In the genomic region with DNA sequence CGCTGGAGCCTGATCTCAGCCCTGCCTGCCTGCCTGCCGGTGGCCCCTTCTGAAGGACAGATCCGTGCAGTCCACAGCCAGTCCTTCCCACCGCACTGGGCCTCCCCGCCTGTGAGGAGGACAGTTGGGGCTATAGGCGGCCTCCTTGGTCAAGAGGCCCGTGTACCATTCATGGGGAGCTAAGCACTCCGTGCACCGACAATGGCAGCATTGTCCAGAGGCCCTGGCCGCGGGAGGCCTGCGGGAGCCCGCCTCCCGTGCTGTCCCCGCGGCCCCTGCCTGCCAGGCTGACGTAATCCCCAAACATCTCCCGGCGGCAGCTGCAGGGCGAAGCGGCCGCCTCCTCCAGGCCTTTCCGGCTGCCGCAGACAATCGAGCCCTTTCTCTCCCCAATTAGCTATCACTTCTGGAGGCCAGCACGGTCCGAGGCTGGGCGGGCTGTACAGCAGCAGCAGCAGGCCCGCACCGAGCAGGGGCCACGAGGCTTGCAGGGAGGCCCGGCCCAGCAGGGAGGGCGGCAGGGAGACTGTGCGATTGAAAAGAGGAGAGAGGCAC, we compare ENCODE assay signal across 8 mouse cellular contexts. TPM values are rescaled to one million over a fixed set of nuclear protein-coding genes. Genes with fewer than 3 reads are reported as not detected.
A peak's percentile ranks its signal among the peaks of the same experiment; 100 is the strongest.
DNase-seq lines count a peak whose midpoint lies in the region; ATAC-seq and TF ChIP-seq lines count a peak whose summit lies in the region.

No protein-coding gene starts in this region.

- peak overlapping the region; percentile 31 for H3K4me2 ChIP-seq in forebrain, embryonic 11.5 days (ENCODE audit: low read depth, low read length, severe bottlenecking)
- peak overlapping the region; percentile 50 for H3K4me2 ChIP-seq in heart, embryonic 14.5 days (ENCODE audit: low read length)
- peak overlapping the region; percentile 25 for H3K4me2 ChIP-seq in liver, embryonic 14.5 days (ENCODE audit: low read depth)
- peak overlapping the region; percentile 29; the same call in 1 of the 2 replicates for H3K4me2 ChIP-seq in neural tube, embryonic 11.5 days (ENCODE audit: low read depth)

- peak; percentile 66 to 80 for DNase-seq in layer of hippocampus, adult 18-20 months (ENCODE audit: low spot score in 2 of 2)
- no peak for DNase-seq in layer of hippocampus, postnatal 25 days (ENCODE audit: extremely low spot score in 1 of 2, low spot score in 1 of 2)
- peak; percentile 95 for DNase-seq in forebrain, embryonic 11.5 days (ENCODE audit: low spot score)
- DNase-seq in kidney, postnatal 14 days, result peak; percentile 78
- DNase-seq in liver, embryonic 14.5 days (ENCODE audit: low read depth in 3 of 3, low spot score in 3 of 3), result no peak
- peak; percentile 92 for DNase-seq in neural tube, embryonic 11.5 days (ENCODE audit: low spot score)
- peak; percentile 70 to 71 for DNase-seq in urinary bladder, postnatal 4 days (ENCODE audit: low spot score in 2 of 2)

- peak overlapping the region; percentile 62 for H3K9ac ChIP-seq in forebrain, embryonic 11.5 days (ENCODE audit: low read length)
- peak overlapping the region; percentile 75 for H3K9ac ChIP-seq in heart, embryonic 14.5 days (ENCODE audit: low read length)
- H3K9ac ChIP-seq in liver, embryonic 14.5 days (replicated peaks), result peak overlapping the region; percentile 1
- H3K9ac ChIP-seq in neural tube, embryonic 11.5 days (ENCODE audit: low read length), result peak overlapping the region; percentile 69

- peak overlapping the region; percentile 100 for H3K27ac ChIP-seq in forebrain, embryonic 11.5 days (ENCODE audit: low read depth, low read length)
- H3K27ac ChIP-seq in heart, embryonic 14.5 days (replicated peaks in 1 of 2; ENCODE audit: control insufficient read depth in 1 of 2, insufficient read depth in 1 of 2, low read depth in 2 of 2, low read length in 2 of 2), result peak overlapping the region; percentile 90 to 94
- no peak overlapping the region for H3K27ac ChIP-seq in liver, embryonic 14.5 days
- peak overlapping the region; percentile 98 for H3K27ac ChIP-seq in neural tube, embryonic 11.5 days (ENCODE audit: low read depth, low read length)

- under 1% methylated on average over 34 of the region's 34 CpGs for whole genome bisulfite sequencing in forebrain, embryonic 11.5 days
- 2% methylated on average over 33 of the region's 34 CpGs for WGBS in heart, embryonic 14.5 days
- 4% methylated on average over 34 of the region's 34 CpGs for WGBS in liver, embryonic 14.5 days (ENCODE audit: insufficient replicate concordance)
- under 1% methylated on average over 34 of the region's 34 CpGs for WGBS in neural tube, embryonic 11.5 days

- H3K4me3 ChIP-seq in forebrain, embryonic 11.5 days (ENCODE audit: low read depth, low read length), result no peak overlapping the region
- peak overlapping the region; percentile 6 to 8; a peak in 2 of 4 replicates for H3K4me3 ChIP-seq in heart, embryonic 14.5 days (ENCODE audit: control insufficient read depth in 1 of 2, insufficient read depth in 1 of 2, low read depth in 1 of 2, low read length in 2 of 2)
- H3K4me3 ChIP-seq in liver, embryonic 14.5 days (ENCODE audit: insufficient read depth in 1 of 2, low read depth in 2 of 2, low read length in 2 of 2), result 0 out of 4 replicates have a peak overlapping the region, but pooled peaks of 1 of the 2 experiments have one; percentile 8
- H3K4me3 ChIP-seq in neural tube, embryonic 11.5 days (ENCODE audit: low read depth, low read length), result peak overlapping the region; percentile 16; the same call in 1 of the 2 replicates

- peaks cover 31% of the 10 kb centered on the region for H3K4me1 ChIP-seq in forebrain, embryonic 11.5 days (replicated peaks; ENCODE audit: control insufficient read depth, insufficient read depth, low read length)
- peaks cover 20 to 25% of the 10 kb centered on the region in 2 experiments for H3K4me1 ChIP-seq in heart, embryonic 14.5 days (ENCODE audit: control insufficient read depth in 2 of 2, insufficient read depth in 2 of 2, low read length in 2 of 2)
- peaks cover 0 to 2% of the 10 kb centered on the region in 2 experiments; a peak in 1 of 4 replicates for H3K4me1 ChIP-seq in liver, embryonic 14.5 days (replicated peaks; ENCODE audit: control insufficient read depth in 2 of 2, insufficient read depth in 2 of 2, low read length in 1 of 2)
- peaks cover 26% of the 10 kb centered on the region for H3K4me1 ChIP-seq in neural tube, embryonic 11.5 days (ENCODE audit: control insufficient read depth, insufficient read depth, low read length)

- H3K9me3 ChIP-seq in forebrain, embryonic 11.5 days (ENCODE audit: control insufficient read depth, low read length), result peaks cover 2% of the 10 kb centered on the region; the same call in 1 of the 2 replicates
- H3K9me3 ChIP-seq in heart, embryonic 14.5 days (ENCODE audit: control insufficient read depth, low read length), result 0 out of 2 replicates have a peak, but pooled peaks cover 4% of the 10 kb centered on the region
- no peaks in the 10 kb centered on the region for H3K9me3 ChIP-seq in liver, embryonic 14.5 days (ENCODE audit: control insufficient read depth, low read length)
- H3K9me3 ChIP-seq in neural tube, embryonic 11.5 days (ENCODE audit: control insufficient read depth, low read length), result no peaks in the 10 kb centered on the region

- TF ChIP-seq EP300 in liver, embryonic 14.5 days (IDR thresholded peaks at IDR 0.05; ENCODE audit: low read depth), result no peak

- H3K36me3 ChIP-seq in forebrain, embryonic 11.5 days (ENCODE audit: control insufficient read depth, insufficient read depth, low read length), result no peaks in the 10 kb centered on the region
- H3K36me3 ChIP-seq in heart, embryonic 14.5 days (ENCODE audit: control insufficient read depth, insufficient read depth, low read length), result no peaks in the 10 kb centered on the region
- no peaks in the 10 kb centered on the region for H3K36me3 ChIP-seq in liver, embryonic 14.5 days (replicated peaks; ENCODE audit: control insufficient read depth, insufficient read depth, low read depth)
- no peaks in the 10 kb centered on the region for H3K36me3 ChIP-seq in neural tube, embryonic 11.5 days (ENCODE audit: control insufficient read depth, insufficient read depth, low read length)

- H3K27me3 ChIP-seq in forebrain, embryonic 11.5 days (ENCODE audit: control insufficient read depth, insufficient read depth, low read length), result no peaks in the 10 kb centered on the region
- no peaks in the 10 kb centered on the region for H3K27me3 ChIP-seq in heart, embryonic 14.5 days (ENCODE audit: control insufficient read depth, insufficient read depth, low read length)
- peaks cover 3% of the 10 kb centered on the region; the same call in 1 of the 2 replicates for H3K27me3 ChIP-seq in liver, embryonic 14.5 days (ENCODE audit: control insufficient read depth, insufficient read depth, low read length)
- H3K27me3 ChIP-seq in neural tube, embryonic 11.5 days (ENCODE audit: control insufficient read depth, insufficient read depth, low read length), result no peaks in the 10 kb centered on the region

- ATAC-seq in forebrain, embryonic 11.5 days (replicated peaks; ENCODE audit: low FRiP score), result peak; percentile 95
- ATAC-seq in heart, embryonic 14.5 days (ENCODE audit: insufficient number of reproducible peaks, insufficient read depth, low FRiP score, low read depth), result peak; percentile 87
- ATAC-seq in liver, embryonic 14.5 days (ENCODE audit: insufficient read depth), result peak; percentile 48
- ATAC-seq in neural tube, embryonic 11.5 days (ENCODE audit: insufficient read depth, low FRiP score, low TSS enrichment), result peak; percentile 94

- TF ChIP-seq CTCF in liver, embryonic 14.5 days (IDR thresholded peaks at IDR 0.05; ENCODE audit: low read depth), result no peak

RNA-seq across cellular contexts. Expression of gene 1810010D01Rik, which starts 1.8 kb away (rescaled TPM):
- total RNA-seq in layer of hippocampus, adult 18-20 months (2021), result 1 to 10 TPM in 1 of 2 experiments, under 1 TPM in 1; 0.37 to 1.2 TPM
- 1 to 10 TPM in 1 of 2 experiments, under 1 TPM in 1; 0.44 to 1.5 TPM for total RNA-seq in layer of hippocampus, postnatal 25 days (2021)
- polyA plus RNA-seq in forebrain, embryonic 11.5 days (2014; fragmentation: Nextera tagmentation; extraction: Ambion mirVana), result 0.21 TPM in 1 of 2 replicates, not detected in the other
- 0.23 TPM in 1 of 2 replicates, not detected in the other for polyA plus RNA-seq in heart, embryonic 14.5 days (2014; fragmentation: Nextera tagmentation; extraction: Ambion mirVana)
- polyA plus RNA-seq in liver, embryonic 14.5 days (2012; rRNA removed), result 0.11 and 0.23 TPM in 2 replicates
- 0.27 TPM in 1 of 2 replicates, not detected in the other for polyA plus RNA-seq in liver, embryonic 14.5 days (2014; fragmentation: Nextera tagmentation; extraction: Ambion mirVana)
- polyA plus RNA-seq in neural tube, embryonic 11.5 days (2014; fragmentation: Nextera tagmentation; extraction: Ambion mirVana), result not detected in 2 replicates

Comparison
In these comparisons a context has a peak if more than half of its experiments do, and no peak if none do; other contexts are left out.
1. DNase-seq: peak in layer of hippocampus, adult 18-20 months (2 of 2), forebrain, embryonic 11.5 days (single experiment), kidney, postnatal 14 days (single experiment), neural tube, embryonic 11.5 days (single experiment) and urinary bladder, postnatal 4 days (2 of 2); none in layer of hippocampus, postnatal 25 days (0 of 2) and liver, embryonic 14.5 days (0 of 3).
2. H3K9ac ChIP-seq: peak in every context shown above with its lines; median percentile 75 in heart, embryonic 14.5 days; 69 in neural tube, embryonic 11.5 days; 62 in forebrain, embryonic 11.5 days; 1 in liver, embryonic 14.5 days.
3. Peak in every context shown above with its lines, with median percentiles within 50 percentile points of each other: ATAC-seq and H3K4me2 ChIP-seq.